Mouse (Mus musculus): ENCODE data around the gene Dmxl2.
A peak's percentile ranks its signal among the peaks of the same experiment; 100 is the strongest.

Gene Dmxl2

DNA sequence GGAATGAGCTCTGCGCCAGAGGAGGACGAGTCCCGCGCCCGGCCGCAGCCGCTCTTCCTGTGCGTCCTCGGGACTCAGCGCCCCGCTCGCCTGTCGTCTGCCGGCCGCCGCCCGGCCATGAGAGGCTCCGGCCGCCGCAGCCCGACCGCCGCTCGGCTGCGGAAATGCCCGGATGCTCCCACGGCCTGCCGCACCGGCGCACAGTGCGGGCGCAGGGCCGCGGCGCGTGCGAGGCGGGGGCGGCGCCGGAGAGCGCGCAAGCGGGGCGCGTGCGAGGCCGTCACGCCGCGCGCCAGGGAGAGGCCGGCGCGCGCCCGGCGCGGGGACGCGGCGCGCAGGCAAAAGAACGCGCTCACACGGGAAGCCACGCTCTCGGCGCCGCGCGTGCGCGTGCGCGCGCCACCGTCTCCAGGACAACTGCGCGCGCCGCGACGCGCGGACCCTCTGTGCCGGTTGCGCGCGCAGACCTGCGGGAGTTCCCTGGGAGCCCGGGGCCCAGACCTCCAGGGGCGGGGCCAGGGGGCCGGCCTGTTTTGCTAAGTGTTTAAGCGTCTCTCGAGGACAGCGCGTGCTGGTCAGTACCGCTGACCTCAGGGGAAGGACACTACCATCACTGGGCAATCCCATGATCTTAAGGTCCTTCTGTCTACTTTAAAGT lies at the start of gene Dmxl2:
Gene Dmxl2 (minus strand): TSS at position 174 of the 658 bp plus-strand sequence.
- DNase-seq (ENCODE audit: low spot score), result peak; percentile 92

DNA sequence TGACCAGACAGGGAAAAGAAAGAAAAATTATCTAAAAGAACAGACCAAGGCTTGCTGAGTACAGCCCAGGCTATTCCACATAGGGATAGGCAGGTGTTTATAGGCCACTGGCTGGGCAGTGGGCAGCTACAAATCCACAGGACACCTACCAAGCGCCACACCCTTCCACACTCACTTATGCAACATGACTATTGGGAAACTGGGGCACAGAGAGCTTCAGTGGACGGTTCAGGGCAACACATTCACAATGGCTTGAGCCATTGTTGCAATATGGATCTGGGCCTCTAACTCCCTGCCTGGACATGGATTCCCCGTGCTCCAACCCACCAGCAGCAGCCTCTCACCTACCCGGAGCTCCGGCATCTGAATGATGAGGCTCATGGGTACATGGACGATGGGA lies 48.0 kb upstream of the Dmxl2 start:
- DNase-seq (ENCODE audit: low spot score), result no peak

DNA sequence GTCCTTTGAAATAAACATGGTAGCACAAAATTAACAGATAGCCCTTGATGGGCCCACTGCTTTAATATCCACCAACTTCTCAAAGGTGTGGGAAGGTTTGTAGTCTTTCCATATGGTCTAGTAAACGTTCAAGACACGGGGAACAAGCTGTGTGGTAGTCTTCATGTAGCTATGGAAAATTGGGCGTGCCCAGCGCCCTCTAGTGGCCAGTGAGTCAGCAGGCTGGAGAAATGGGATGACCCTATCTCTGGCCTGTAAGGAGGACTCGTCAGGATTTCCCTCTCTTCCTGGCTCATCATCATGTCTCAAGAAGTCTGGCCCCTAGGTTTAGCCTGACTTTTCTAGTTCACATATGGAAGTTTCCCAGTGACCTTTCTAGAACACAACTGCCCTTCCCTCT lies 46.1 kb upstream of the Dmxl2 start:
- DNase-seq (ENCODE audit: low spot score), result peak; percentile 60

DNA sequence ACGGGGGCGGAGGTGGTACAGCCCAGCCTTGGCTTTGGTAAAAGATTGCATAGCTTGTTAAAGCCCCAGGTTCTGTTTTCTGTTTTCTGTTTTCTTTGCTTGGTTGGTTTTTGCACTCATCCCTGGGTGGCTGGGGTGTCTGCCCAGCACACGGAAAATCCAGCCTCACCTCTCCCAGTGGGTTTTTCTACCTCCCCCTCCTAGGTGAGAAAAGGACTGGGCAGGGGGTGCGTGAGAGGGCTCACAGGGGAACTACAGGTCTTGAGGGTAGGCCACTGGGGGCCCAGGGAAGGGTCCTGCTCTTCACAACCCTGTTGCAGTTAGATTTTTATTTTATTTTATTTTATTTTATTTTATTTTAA lies 43.5 kb upstream of the Dmxl2 start:
- no peak for DNase-seq (ENCODE audit: low spot score)

DNA sequence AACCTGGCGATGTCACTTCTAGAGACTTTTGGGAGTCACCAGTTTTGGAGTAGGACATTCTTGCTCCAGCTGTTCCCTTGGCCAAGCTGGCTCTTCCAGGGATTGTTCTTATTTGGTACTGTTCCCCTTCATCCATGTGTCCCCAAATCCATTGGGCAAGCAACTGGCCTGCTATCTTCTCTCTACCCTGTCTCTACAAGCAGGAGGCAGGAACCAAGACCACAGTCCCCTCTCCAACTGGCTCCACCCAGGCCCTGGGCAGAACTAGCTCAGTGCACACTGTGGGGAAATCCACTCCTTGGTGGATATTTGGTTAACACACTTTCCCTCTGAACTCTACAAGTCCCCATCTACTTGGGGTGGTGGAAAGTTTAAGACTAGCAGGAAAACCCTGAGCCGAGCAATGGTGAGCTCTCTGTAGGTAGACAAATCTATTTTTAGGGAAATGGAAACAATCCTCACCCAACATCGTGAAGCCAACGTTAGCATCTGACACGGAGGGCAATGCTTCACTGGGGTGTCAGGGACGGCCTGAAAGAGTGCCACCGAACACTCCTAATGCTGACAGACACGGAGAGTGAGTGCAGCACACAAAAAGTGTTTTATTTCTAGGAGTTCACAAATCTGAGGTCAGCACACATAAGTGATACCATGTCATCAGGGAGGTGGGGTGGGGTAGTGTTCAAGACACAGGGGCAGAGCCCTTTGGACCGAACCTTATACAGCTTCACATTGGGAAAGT lies 43.0 kb upstream of the Dmxl2 start:
- DNase-seq (ENCODE audit: low spot score), result no peak

DNA sequence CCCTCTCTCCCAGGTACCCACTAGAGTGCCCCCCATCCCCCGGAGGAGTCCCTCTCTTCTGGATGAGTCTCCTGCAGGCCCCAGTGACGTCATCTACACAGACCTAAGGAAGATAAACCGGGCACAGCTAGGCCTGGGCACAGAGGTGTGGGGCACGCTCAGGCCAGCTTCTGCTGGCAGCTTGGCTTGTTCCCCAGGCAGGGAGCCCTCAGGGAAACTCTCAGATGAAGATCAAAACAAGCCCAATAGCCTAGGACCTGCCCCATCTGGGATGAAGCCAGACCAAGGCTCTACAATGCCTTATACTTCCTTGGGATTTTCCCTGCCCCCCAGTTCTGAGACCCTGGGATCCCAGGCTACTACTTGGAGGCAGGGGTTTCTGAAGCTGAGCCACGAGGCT lies 39.4 kb upstream of the Dmxl2 start:
- DNase-seq (ENCODE audit: low spot score), result no peak

DNA sequence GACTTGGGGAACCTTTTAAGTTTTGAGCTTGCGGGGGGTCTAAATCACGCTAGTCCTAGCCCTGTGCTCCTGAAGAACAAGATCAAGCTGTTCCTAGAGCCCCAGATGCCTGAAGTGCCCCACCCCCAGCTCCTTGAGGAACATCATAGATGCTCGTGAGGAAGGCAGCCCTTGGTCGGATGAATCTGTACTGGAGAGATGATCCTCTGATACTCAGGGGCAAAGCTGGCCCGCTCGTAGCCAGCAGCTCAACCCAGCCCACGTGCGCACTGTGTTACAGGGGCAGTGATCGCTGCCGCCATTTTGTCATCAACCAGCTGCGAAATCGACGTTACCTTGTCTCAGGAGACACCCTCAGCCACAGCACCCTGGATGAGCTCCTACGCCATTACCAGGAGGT lies 37.3 kb upstream of the Dmxl2 start, which contains the start of gene Sh2d7:
Gene Sh2d7 (plus strand): TSS at position 301 of the 400 bp plus-strand sequence.
- no peak for DNase-seq (ENCODE audit: low spot score)

DNA sequence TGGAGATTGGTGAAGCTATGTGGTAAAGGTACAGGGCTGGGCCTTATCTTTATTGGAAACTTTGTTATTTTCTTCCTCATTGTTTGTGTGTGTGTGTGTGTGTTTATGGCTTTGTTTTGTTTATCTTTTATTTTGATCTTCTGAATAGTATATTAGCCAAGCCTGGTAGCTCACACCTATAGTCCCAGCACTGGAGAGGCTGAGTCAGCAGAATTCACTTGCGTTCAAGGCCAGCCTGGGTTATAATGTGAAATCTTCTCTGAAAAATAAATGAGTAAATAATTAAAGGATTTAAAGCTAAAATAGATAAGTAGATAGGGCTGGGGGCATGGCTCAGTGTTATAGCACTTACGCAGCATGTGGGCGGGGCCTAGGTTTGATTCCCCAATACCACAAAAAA lies 36.8 kb upstream of the Dmxl2 start:
- no peak for DNase-seq (ENCODE audit: low spot score)

DNA sequence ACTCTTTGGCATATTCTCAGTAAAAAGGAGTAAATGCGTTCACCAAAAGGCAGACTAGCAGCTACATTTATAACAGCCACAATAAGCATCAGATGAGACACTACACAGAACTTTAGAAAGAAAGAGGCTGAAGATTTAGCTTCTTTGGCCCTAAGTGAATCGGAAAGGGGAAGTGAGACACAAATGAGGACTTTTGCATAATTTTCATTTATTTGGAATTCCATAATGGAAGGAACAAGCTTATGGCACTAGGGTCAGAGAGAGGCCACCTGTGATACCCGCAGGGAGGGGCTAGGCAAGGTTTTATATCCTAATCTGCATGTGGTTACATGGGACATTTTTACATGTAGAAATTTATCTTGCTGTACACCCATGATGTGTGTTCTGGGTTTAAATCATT lies 36.1 kb upstream of the Dmxl2 start:
- DNase-seq (ENCODE audit: low spot score), result no peak

DNA sequence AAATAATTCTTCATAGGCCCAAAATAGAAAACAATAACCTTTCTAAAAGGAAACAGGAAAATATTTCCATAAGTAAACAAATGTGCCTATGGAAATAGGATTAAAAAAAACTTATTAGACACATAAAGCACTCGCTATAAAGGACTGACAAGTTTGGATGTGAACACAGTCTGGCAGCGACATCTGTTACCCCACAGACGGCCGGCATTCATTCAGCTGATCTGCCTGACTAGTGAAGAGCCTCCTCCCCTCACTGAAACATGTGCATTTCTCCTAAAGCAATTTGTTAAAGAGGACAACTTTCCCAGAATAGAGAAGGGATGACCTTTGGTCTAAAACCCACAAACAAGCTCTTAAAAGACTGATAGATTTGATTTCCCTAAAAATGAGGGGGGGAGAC lies 35.6 kb upstream of the Dmxl2 start:
- DNase-seq (ENCODE audit: low spot score), result peak; percentile 70

DNA sequence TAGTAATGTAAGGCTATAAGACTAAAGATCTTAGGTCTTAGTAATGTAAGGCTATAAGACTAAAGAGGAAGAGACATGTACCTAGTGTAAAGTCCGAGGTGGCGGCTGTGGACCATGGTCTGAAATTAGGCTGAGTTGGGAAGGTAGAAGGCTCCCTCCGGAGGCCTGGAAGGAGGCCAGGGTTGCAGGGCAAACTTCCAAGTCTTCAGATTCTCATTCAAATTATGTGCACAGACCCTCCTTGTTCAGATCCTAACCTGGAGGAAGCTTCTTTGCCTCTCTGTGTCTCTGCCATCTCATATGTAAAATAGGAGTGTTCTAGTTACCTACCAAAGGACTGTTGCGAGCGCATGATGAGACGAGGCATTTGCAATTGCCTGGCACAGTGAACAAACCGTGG lies 34.8 kb upstream of the Dmxl2 start:
- DNase-seq (ENCODE audit: low spot score), result no peak

DNA sequence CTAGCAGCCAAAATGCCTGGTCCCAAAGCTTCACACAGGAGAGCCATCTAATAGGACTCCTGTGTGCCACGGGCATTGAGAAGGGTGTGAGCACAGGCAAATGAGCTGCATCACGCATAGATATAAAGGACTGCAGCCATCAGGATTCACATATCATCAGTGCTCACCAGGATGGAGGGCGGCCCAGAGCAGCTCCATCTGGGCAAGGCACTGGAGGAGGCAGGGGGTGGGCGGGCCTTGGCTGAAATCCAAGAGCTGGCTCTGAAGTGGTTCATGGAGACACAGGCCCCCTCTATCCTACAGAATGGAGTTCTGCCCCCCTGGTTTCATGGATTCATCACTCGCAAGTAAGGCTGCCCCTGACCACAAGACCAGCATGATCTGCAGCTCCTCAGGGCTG lies 32.5 kb upstream of the Dmxl2 start:
- peak; percentile 82 for DNase-seq (ENCODE audit: low spot score)

DNA sequence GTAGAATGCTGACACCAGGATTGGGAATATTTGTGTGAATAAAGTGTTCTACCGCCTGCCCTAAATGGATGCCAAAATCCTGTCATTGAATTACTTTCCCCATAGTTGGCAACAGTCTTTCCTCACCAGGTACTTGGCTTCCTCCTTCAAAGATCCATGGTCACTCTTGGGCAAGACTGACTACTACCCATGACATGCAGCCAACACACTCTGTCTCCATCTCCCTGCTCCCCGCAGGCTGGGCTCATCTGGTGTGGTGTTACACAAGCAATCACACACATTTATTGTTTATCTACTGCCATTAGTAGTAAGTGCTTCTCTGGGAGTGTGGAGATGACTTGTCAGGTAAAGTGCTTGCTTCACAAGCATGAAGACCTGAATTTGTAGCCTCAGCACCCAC lies 31.5 kb upstream of the Dmxl2 start:
- DNase-seq (ENCODE audit: low spot score), result no peak

DNA sequence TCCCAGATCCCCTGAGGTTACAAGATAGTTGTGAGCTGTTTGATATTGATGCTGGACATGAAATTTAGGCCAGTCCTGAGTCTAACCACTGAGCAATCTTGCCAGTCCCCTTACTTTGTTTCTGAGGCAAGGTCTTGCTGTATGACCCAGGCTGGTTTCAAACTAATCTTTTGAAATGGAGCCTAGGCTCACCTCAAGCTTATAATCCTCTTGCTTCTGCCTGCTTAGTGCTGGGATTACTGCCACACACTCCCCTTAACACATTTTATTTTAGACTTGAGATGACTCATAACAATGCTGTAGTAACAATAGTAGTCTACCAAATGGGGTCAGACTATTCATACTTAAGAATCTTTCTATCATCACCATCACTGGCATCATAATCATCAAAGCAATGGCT lies 30.0 kb upstream of the Dmxl2 start:
- no peak for DNase-seq (ENCODE audit: low spot score)

DNA sequence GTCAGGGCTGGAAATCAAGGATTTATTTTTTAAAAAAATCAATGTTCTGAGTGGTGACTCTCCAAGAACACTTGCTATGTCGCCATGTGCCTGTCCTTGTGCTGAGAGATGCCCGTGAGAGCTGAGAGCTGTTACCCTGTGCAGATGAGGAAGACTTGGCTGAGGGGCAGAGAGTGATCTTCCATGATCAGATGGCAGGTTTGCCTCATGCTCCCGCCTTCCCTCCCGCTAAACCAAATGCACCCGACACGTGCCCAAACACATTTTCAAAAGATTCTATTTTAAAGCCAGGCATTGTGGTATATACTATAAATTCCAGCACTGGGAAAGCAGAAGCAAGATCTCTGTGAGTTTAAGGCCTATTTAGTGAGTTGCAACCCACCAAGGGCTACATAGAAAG lies 29.4 kb upstream of the Dmxl2 start:
- no peak for DNase-seq (ENCODE audit: low spot score)

DNA sequence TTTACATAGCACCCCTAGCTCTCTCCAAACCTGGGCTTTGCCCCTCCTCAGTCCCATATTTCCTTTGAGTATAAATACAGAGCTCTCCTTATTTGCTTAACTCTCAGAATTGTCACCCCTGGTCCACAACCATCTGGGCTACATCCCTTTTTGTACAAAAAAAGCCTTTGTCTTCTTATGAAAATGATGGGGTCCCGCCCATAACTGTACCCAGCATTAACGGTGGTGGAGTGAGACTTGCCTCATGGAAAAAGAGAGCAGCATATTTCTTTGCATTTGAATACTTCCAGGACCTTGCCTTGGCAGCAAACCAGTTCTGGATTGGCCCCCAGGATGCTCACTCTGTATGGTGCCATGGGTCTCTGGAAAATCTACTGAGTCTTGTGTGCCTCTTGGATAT lies 28.5 kb upstream of the Dmxl2 start:
- DNase-seq (ENCODE audit: low spot score), result no peak

DNA sequence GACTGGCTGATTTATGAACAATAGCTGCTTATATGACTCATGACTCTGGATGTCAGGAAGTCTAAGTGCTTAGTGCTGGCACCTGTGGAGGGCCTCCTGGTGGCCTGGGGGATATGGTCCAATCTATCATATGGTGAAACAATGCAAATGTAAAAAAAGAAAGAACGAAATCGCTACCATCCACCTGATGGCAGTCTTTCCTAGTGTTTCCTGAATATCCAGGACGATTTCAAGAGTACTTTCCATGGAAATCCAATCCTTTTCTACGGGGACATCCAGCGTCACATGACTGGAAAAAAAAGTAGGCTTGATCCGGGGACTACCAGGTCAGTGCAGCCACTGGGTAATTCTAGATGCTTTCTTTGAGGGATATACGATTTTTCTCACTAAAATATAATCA lies 26.3 kb upstream of the Dmxl2 start:
- no peak for DNase-seq (ENCODE audit: low spot score)

DNA sequence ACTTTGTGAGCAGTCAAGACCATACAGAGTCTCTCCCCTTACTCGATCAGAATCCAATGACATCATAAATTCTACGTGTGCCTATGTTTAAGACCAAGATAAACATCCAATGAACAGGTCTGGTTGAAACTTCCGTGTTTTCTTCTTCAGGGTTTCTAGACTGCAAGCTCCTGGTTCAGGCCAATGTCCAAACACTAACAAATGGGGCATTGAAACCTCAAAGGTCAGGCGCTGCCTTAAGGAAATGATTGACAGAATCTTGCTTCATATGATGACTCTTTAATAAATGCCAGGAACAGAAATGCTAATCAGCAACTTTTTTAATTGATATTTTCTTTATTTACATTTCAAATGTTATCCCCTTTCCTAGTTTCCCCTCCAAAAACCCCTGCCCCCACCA lies 18.9 kb upstream of the Dmxl2 start:
- DNase-seq (ENCODE audit: low spot score), result no peak

DNA sequence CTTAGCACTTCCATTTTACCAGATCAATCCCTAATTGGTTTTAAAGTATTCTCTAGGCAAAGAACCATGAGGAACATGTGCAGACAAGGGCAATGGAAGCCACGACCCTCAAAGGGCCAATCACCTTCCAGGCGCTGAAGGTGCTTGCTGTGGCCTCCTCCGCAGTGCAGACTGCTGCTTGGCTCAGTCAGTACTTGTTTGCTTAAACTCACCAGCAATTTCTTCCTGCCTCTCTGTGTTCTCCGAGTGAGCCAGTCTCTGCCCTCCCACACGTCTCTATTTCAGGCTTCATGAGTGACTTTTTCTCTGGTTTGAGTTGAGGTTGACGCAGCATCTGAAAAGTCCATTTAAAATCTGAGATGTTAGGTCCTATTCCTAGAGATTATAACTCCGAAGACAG lies 17.5 kb upstream of the Dmxl2 start:
- peak; percentile 41 for DNase-seq (ENCODE audit: low spot score)

DNA sequence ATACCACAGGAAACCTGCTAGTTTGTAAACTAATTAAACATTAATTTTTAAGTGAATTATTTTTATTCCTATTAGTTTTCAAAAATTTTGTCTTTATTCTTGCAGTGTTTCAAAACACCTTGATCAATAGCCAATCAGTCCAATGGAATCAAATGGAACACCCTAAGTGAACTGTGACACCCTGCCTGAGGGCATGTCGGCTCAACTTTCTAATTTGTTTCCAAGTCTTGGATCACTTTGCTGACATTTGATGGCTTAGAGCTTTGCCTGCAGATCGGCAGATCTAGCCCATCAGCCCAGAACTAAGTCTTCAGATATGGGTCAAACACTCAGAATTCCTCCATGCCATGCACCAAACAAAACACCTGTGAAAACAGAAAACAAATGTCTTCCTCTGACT lies 14.6 kb upstream of the Dmxl2 start:
- DNase-seq (ENCODE audit: low spot score), result no peak

DNA sequence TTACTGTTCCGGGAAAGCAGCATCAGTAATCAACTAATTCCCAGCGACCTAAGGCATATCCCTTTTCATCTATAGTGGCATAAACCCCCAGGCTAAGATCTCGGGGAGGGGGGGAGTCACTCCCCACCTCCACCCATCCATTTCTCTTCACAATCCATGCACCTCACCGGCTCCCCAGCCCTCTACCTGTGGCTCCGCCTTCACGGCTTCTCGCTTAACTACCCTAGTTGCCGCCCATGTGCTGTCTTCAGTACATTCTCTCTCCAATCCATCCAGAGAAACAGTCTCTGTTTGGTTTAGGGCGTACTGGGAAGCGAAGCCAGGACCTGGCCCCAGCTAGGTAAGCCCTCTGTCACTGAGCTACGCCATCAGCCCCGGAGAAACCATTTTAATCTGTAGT lies 1.4 kb upstream of the Dmxl2 start:
- no peak for DNase-seq (ENCODE audit: low spot score)

DNA sequence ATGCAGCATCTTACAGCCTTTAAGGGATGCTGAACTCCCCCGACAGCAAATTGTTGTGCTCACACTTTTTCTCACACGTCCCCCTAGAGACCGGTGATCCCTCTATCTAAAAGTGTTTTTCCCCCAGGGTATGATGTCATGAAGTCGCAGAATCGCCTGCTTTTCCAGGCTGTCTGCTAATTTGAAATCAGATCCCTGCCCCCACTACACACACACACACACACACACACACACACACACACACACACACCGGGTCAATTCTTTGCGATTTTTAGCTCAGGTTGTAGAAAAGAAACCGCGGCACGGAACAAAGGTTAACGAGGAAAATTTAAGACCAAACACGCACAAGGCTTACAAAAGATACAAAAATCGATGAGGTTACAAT lies 677 bp upstream of the Dmxl2 start:
- DNase-seq (ENCODE audit: low spot score), result no peak

DNA sequence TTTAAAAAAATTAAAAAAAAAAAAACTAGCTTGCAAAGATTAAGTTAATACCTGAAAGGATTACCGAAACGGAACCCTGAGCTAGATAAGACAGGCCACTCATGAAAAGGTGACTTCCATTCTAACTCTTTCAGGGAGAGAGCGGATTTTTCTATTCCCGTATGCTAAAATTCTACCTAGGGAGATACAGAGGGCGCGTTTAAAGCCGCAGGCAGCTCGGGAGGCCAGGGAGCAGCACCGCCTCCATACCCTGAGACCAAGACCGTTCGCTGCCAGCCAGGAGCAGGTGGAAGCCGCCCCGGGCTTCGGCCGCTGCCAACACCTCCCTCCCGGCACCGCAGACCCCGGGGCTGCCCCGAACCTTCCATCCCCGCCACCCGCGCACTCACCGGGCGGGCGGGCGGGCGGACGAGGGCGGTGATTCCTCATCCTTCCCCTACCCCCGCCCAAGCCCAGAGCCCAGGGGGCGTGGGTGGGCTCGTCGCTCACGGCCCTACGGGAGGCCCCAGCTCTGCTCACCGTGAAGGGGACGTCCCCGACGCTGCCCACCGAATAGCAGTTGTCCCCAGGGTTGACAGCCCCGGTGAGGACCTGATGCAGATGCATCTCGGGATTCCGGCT lies 484 bp downstream of the Dmxl2 start:
- DNase-seq (ENCODE audit: low spot score), result peak; percentile 40

DNA sequence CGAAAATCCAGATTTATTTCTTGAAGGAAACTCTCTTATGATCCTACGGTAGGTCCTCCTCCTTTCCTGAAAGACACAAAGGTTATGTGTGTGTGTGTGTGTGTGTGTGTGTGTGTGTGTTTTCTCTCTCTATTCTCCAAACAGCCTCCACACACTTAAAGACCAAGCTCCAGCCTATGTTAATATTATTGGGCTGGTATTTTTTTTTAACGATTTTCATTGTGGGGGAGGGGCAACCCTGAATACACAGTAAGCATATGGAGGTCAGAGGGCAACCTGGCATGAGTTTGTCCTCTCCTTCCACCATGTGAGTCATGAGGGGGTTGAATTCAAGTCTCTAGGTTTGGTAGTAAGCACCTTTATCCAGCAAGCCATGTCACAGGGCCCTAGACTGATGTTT lies 1.6 kb downstream of the Dmxl2 start:
- peak; percentile 12 for DNase-seq (ENCODE audit: low spot score)
